Mouse (Mus musculus) stomach, embryonic 14.5 days (tissue): ENCODE measurements around the gene Rad51ap1. TPM values are rescaled to one million over a fixed set of nuclear protein-coding genes. Genes with fewer than 3 reads are reported as not detected.

Experiments used
- ATAC-seq: fragments of 200-750 bp; cut with Nextera tagmentation; 2 replicates; pipeline ENCODE4 v1.8.0; 2017; ENCODE audit warnings: low read depth, moderate TSS enrichment; ENCODE audit not compliant: insufficient number of reproducible peaks, insufficient read depth, low FRiP score
- H3K27ac ChIP-seq: fragments of 300-500 bp; sonication (generic); 2 replicates; pipeline ENCODE4 v1.5.1; 2014; ENCODE audit warnings: mild to moderate bottlenecking, low read length, moderate library complexity, mixed read lengths
- H3K27me3 ChIP-seq: fragments of 300-500 bp; sonication (generic); 2 replicates; pipeline ENCODE4 v1.6.1; 2014; ENCODE audit warnings: low read length, control low read depth, mixed read lengths; ENCODE audit not compliant: control insufficient read depth, insufficient read depth
- H3K36me3 ChIP-seq: fragments of 300-500 bp; sonication (generic); 2 replicates; pipeline ENCODE4 v1.6.1; 2014; ENCODE audit warnings: mild to moderate bottlenecking, control low read depth, low read length, moderate library complexity, mixed read lengths; ENCODE audit not compliant: control insufficient read depth, insufficient read depth
- H3K4me1 ChIP-seq: fragments of 300-500 bp; sonication (generic); 2 replicates; pipeline ENCODE4 v1.6.1; 2014; ENCODE audit warnings: low read length, control low read depth, mixed read lengths; ENCODE audit not compliant: control insufficient read depth, insufficient read depth
- H3K4me2 ChIP-seq: fragments of 300-500 bp; sonication (generic); replicated peaks from 2 replicates; pipeline ENCODE4 v1.6.1; 2014; ENCODE audit warnings: low read depth, low read length, control low read depth
- H3K4me3 ChIP-seq: fragments of 300-500 bp; sonication (generic); 2 replicates; pipeline ENCODE4 v1.5.1; 2014; ENCODE audit warnings: low read depth, low read length, control low read depth
- H3K9ac ChIP-seq: fragments of 300-500 bp; sonication (generic); replicated peaks from 2 replicates; pipeline ENCODE4 v1.6.1; 2014; ENCODE audit warnings: low read depth, mild to moderate bottlenecking, control low read depth, low read length, moderate library complexity, mixed read lengths
- H3K9me3 ChIP-seq: fragments of 300-500 bp; sonication (generic); 2 replicates; pipeline ENCODE4 v1.6.1; 2016; ENCODE audit warnings: low read depth, low read length, control low read depth; ENCODE audit not compliant: control insufficient read depth
- WGBS: fragments of 180-500 bp; shearing (Covaris S2); extraction: QIAGEN DNeasy Blood & Tissue Kit; methylation state at CpG from one replicate; pipeline ENCODE4 v1.1.7; 2014; 5-methylcytosine and 5-hydroxymethylcytosine counted together
- polyA plus RNA-seq: library from polyadenylated mRNA; unstranded; fragments of >200 nt; fragmentation: Nextera tagmentation; extraction: Ambion mirVana; gene quantifications from 2 replicates; pipeline ENCODE4 v1.2.1, GENCODE M21; 2014

Rad51ap1 gene
- polyA plus RNA-seq, 1 experiment from 2014 or later: 62.1 TPM

DNA sequence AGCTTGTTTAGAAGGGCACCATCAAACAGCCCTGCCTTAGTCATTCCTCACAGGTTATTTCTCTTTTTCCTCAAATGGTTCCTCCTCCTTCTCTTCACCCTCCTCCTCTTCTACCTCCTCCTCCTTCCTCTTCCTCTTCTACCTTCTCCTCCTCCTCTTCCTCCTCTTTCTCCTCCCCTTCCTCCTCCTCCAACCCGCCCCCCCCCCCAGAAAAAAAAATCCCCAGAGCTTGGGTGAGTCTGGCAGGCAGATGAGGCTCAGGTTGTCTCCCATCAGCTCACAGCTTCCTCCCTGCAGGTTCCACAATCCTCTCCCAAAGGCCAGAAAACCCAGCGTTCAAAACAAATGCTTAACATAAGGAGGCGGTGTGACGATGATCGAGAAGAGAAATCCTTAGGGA, 32.0 kb downstream of the Rad51ap1 start:
- no peaks in the 10 kb centered on the region for H3K36me3 ChIP-seq
- ATAC-seq: no peak
- no peak overlapping the region for H3K4me2 ChIP-seq
- H3K27me3 ChIP-seq: no peaks in the 10 kb centered on the region
- no peak overlapping the region for H3K4me3 ChIP-seq
- H3K9me3 ChIP-seq: no peaks in the 10 kb centered on the region
- H3K9ac ChIP-seq: no peak overlapping the region
- H3K4me1 ChIP-seq: no peaks in the 10 kb centered on the region
- H3K27ac ChIP-seq: no peak overlapping the region
- WGBS: 76% methylated on average over 4 of the region's 5 CpGs

DNA sequence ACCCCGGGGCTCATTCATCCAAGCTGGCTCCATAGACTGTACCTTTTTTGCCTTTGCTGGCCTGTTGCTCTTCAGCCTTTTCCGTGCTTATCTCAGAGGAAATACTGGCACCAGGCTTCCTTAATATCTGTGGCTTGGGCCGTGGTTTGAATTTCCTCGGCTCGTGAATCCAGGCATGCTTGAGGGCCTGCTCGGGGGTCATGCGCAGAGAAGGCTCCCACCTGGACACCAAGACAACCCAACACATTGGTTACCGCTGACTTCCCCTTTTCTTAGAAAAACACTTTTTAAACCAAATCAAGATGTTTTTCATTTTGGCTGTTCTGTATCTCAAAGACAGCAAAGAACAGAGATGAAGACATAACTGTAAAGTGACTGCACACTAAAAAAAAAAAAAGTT, 62.3 kb downstream of the Rad51ap1 start:
- Histone ChIP-seq H3K36me3 (no peaks in the 10 kb centered on the region), H3K27me3 (no peaks in the 10 kb centered on the region), H3K9ac (no peak overlapping the region), H3K4me2 (no peak overlapping the region), H3K9me3 (no peaks in the 10 kb centered on the region), H3K4me1 (no peaks in the 10 kb centered on the region), H3K4me3 (no peak overlapping the region), H3K27ac (no peak overlapping the region)
- 82% methylated on average over 8 of the region's 8 CpGs for WGBS
- no peak for ATAC-seq

Other genes starting within 250 kb of the Rad51ap1 start
- 3.6 and 5.1 TPM in 2 replicates for gene Kcna6, start 198.9 kb downstream of the Rad51ap1 start, polyA plus RNA-seq
- 180 and 200 TPM in 2 replicates for gene Ndufa9, start 90.5 kb downstream of the Rad51ap1 start, polyA plus RNA-seq
- not detected in 2 replicates for gene Akap3, start 86.5 kb downstream of the Rad51ap1 start, polyA plus RNA-seq
- gene Dyrk4, start 17.7 kb downstream of the Rad51ap1 start, polyA plus RNA-seq: 0.42 TPM in 1 of 2 replicates, not detected in the other
- 17.6 and 19.5 TPM in 2 replicates for gene D6Wsu163e, start 375 bp upstream of the Rad51ap1 start, polyA plus RNA-seq
- not detected in 2 replicates for gene Fgf6, start 76.0 kb upstream of the Rad51ap1 start, polyA plus RNA-seq
- gene Fgf23, start 133.3 kb upstream of the Rad51ap1 start, polyA plus RNA-seq: not detected in 2 replicates
- 3.4 and 3.8 TPM in 2 replicates for gene Tigar, start 170.0 kb upstream of the Rad51ap1 start, polyA plus RNA-seq
- 1,255 and 1,268 TPM in 2 replicates for gene Ccnd2, start 212.6 kb upstream of the Rad51ap1 start, polyA plus RNA-seq